Mouse (Mus musculus) B cell, adult 62 days (primary cell): Measurements from ENCODE around the gene Sf3a1. TPM values are rescaled to one million over a fixed set of nuclear protein-coding genes. Genes with fewer than 3 reads are reported as not detected.

Source experiments
- total RNA-seq: library from RNA; stranded (reverse); gene quantifications from 4 replicates; pipeline ENCODE4 v1.2.4, GENCODE M21; 2023

The Sf3a1 gene
- total RNA-seq: 54.7 to 70.8 TPM (median 61.7 TPM) in 4 replicates

GRCm38 (mm10) chr11:4159808-4160708 lies at the start of gene Sf3a1, which contains the start of gene Ccdc157:
TSS of gene Sf3a1 (plus strand) at chr11:4160350.
TSS of gene Ccdc157 (minus strand) at chr11:4160293.

GRCm38 (mm10) chr11:4122742-4123579 lies 37.2 kb upstream of the Sf3a1 start, which contains the start of gene Sec14l2:
TSS of gene Sec14l2 (minus strand) at chr11:4123415.

GRCm38 (mm10) chr11:4134986-4135935 lies 24.9 kb upstream of the Sf3a1 start, which contains the start of gene Rnf215:
TSS of gene Rnf215 (plus strand) at chr11:4135202.

GRCm38 (mm10) chr11:4186486-4187317 lies 26.6 kb downstream of the Sf3a1 start, which contains the start of gene Tbc1d10a:
TSS of gene Tbc1d10a (plus strand) at chr11:4186789.

GRCm38 (mm10) chr11:4217914-4218629 lies 57.9 kb downstream of the Sf3a1 start, which contains the start of gene Castor1:
TSS of gene Castor1 (plus strand) at chr11:4218225.

Other genes with a start within 250 kb of the Sf3a1 start
- 6.8 to 10.0 TPM (median 8.6 TPM) in 4 replicates for gene Slc35e4, start 245.7 kb upstream of the Sf3a1 start, total RNA-seq
- gene Tcn2, start 228.2 kb upstream of the Sf3a1 start, total RNA-seq: 21.4 to 26.4 TPM (median 24.0 TPM) in 4 replicates
- gene Pes1, start 196.4 kb upstream of the Sf3a1 start, total RNA-seq: 91.1 to 104 TPM (median 96.9 TPM) in 4 replicates
- gene 4930556J24Rik, start 183.6 kb upstream of the Sf3a1 start, total RNA-seq: not detected in 4 replicates
- not detected in 4 replicates for gene Gal3st1, start 176.7 kb upstream of the Sf3a1 start, total RNA-seq
- not detected in 4 replicates for gene Sec14l4, start 128.9 kb upstream of the Sf3a1 start, total RNA-seq
- not detected in 4 replicates for gene Sec14l3, start 95.5 kb upstream of the Sf3a1 start, total RNA-seq
- gene Mtfp1, start 64.9 kb upstream of the Sf3a1 start, total RNA-seq: 1.1 to 1.9 TPM (median 1.4 TPM) in 4 replicates
- 0.27 to 0.91 TPM in 2 of 4 replicates, not detected in the others for gene Sec14l2, start 36.9 kb upstream of the Sf3a1 start, total RNA-seq
- 29.9 to 37.7 TPM (median 30.9 TPM) in 4 replicates for gene Rnf215, start 25.1 kb upstream of the Sf3a1 start, total RNA-seq
- 7.9 to 13.5 TPM (median 11.2 TPM) in 4 replicates for gene Ccdc157, start 57 bp upstream of the Sf3a1 start, total RNA-seq
- gene Tbc1d10a, start 26.4 kb downstream of the Sf3a1 start, total RNA-seq: 46.9 to 54.4 TPM (median 50.3 TPM) in 4 replicates
- 3.3 to 4.9 TPM (median 4.1 TPM) in 4 replicates for gene Castor1, start 57.9 kb downstream of the Sf3a1 start, total RNA-seq
- 2.9 to 4.5 TPM (median 3.7 TPM) in 4 replicates for gene Osm, start 76.1 kb downstream of the Sf3a1 start, total RNA-seq
- gene Lif, start 97.2 kb downstream of the Sf3a1 start, total RNA-seq: not detected in 4 replicates